Mouse (Mus musculus) T-helper 2 cell (primary cell): ENCODE measurements around the gene Cep112.

Experiments
- in situ Hi-C: fragments of 300-600 bp; cut with MboI, MseI; formaldehyde crosslinking; loops from one replicate; pipeline ENCODE4 v1.15.1; 2025; ENCODE audit warnings: high pct_unique_total_duplicates

Cep112 gene

GRCm38 (mm10) chr11:108443893-108444563, 19.0 kb downstream of the Cep112 start:
- in situ Hi-C loops = no loop called here

- in situ Hi-C loops = no loop called here
These were observed 22.2 kb downstream of the Cep112 start for GRCm38 (mm10) chr11:108447148-108447547.

- in situ Hi-C loops = loop anchor here (5.0 to 25.0 kb wide), 3 partner anchors 587 to 1062 kb away; no protein-coding TSS in a partner anchor
These were observed 24.8 kb downstream of the Cep112 start for GRCm38 (mm10) chr11:108449811-108450210.

- in situ Hi-C loops = loop anchor here (25.0 kb wide), 2 partner anchors 578 to 1053 kb away; no protein-coding TSS in a partner anchor
These were observed 34.6 kb downstream of the Cep112 start for GRCm38 (mm10) chr11:108459599-108459998.

GRCm38 (mm10) chr11:108464138-108464537, 39.1 kb downstream of the Cep112 start:
- in situ Hi-C loops = loop anchor here (25.0 kb wide), 2 partner anchors 573 to 1048 kb away; no protein-coding TSS in a partner anchor

- in situ Hi-C loops = loop anchor here (25.0 kb wide), 2 partner anchors 572 to 1047 kb away; no protein-coding TSS in a partner anchor
These were observed 39.8 kb downstream of the Cep112 start for GRCm38 (mm10) chr11:108464715-108465301.

- in situ Hi-C loops = no loop called here
These were observed 50.7 kb downstream of the Cep112 start for GRCm38 (mm10) chr11:108475738-108476137.

GRCm38 (mm10) chr11:108476226-108476625, 51.2 kb downstream of the Cep112 start:
- in situ Hi-C loops = no loop called here

- in situ Hi-C loops = no loop called here
These were observed 59.0 kb downstream of the Cep112 start for GRCm38 (mm10) chr11:108483976-108484375.

- in situ Hi-C loops = no loop called here
These were observed 63.3 kb downstream of the Cep112 start for GRCm38 (mm10) chr11:108488256-108488655.

GRCm38 (mm10) chr11:108489863-108490262, 64.9 kb downstream of the Cep112 start:
- in situ Hi-C loops = no loop called here

- in situ Hi-C loops = no loop called here
These were observed 83.2 kb downstream of the Cep112 start for GRCm38 (mm10) chr11:108508190-108508589.

GRCm38 (mm10) chr11:108527725-108528363, 102.9 kb downstream of the Cep112 start:
- in situ Hi-C loops = no loop called here

- in situ Hi-C loops = no loop called here
These were observed 107.9 kb downstream of the Cep112 start for GRCm38 (mm10) chr11:108532901-108533300.

- in situ Hi-C loops = no loop called here
These were observed 109.0 kb downstream of the Cep112 start for GRCm38 (mm10) chr11:108534014-108534413.

GRCm38 (mm10) chr11:108552997-108553622, 128.1 kb downstream of the Cep112 start:
- in situ Hi-C loops = no loop called here

GRCm38 (mm10) chr11:108553881-108554280, 128.9 kb downstream of the Cep112 start:
- in situ Hi-C loops = no loop called here

GRCm38 (mm10) chr11:108558544-108558943, 133.6 kb downstream of the Cep112 start:
- in situ Hi-C loops = no loop called here

- in situ Hi-C loops = no loop called here
These were observed 134.5 kb downstream of the Cep112 start for GRCm38 (mm10) chr11:108559506-108559905.

- in situ Hi-C loops = no loop called here
These were observed 137.1 kb downstream of the Cep112 start for GRCm38 (mm10) chr11:108562076-108562475.

- in situ Hi-C loops = no loop called here
These were observed 161.7 kb downstream of the Cep112 start for GRCm38 (mm10) chr11:108586551-108587184.
